Mouse (Mus musculus): ENCODE data around the gene Fam240a.

Gene Fam240a

DNA sequence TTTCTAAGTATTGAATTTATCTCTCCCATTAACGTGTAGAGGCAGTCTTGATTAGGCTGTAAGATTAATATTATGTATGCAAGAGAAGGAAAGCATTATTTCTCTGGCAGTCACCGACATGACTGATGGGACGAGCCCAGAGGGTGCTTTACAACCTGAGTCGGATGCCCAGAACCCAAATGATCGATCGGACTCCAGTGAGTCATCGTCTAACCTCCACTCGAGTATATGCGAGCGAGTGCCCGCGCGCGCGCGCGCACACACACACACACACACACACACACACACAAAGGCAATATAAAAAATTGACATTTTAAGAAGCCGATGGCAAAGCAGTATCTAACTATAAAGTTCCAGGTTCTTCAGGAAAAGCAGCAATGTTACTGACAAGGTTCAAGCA, 28.7 kb upstream of the Fam240a start:
- no peak for DNase-seq (ENCODE audit: low spot score)

- DNase-seq (ENCODE audit: low spot score) = no peak
These were observed 27.6 kb upstream of the Fam240a start for GRCm38 (mm10) chr9:110944265-110944664.

- DNase-seq (ENCODE audit: low spot score) = no peak
These were observed 21.1 kb upstream of the Fam240a start for GRCm38 (mm10) chr9:110937506-110938490.

DNA sequence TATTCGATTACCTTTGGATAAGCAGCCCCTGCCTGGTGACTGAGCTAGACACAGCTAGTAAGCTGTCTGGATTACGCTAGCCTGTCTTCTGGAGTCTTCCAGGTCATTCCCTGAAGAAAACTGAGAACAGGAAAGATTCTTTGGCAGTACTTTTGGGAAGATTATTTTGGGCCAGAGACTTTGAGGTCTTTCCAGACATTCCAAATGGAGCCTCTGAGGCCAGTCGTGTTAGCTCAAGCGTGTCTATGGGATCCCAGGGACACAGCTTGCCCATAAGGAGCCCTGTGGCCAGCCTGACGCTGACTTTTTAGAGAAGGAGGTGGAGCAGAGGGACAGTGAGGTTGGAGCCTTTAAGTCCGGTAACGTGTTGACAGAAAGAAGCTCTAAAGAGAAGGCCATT, 19.3 kb upstream of the Fam240a start:
- DNase-seq (ENCODE audit: low spot score) = no peak

DNA sequence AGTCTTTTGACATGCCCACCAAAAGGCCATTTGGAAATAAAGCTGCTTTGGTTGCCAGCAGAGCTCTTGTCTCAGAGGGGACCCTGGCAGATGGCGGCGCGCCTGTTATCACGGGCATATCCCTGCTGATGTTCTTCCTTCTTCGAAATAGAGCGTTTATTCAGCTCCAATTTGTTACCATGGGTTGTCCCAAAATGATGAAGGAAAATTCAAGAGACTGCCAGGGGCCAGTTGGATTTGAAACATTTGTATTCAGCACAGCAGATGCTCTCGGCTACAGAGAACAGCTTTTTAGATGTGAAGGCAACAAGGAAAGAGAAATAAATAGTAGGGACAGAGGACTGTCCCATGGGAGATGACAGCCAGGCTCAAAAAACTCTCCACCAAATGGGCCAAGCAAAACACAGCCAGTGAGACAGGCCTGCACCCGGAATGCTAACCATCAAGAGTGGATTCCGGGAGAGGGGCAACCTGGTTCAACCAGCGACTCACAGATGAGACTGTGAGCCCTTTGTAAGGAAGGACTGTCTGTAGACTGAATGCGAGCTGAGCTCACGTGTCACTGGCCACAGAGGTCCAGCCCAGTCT, 17.3 kb upstream of the Fam240a start:
- no peak for DNase-seq (ENCODE audit: low spot score)

GRCm38 (mm10) chr9:110931573-110931972, 14.9 kb upstream of the Fam240a start:
- no peak for DNase-seq (ENCODE audit: low spot score)

DNA sequence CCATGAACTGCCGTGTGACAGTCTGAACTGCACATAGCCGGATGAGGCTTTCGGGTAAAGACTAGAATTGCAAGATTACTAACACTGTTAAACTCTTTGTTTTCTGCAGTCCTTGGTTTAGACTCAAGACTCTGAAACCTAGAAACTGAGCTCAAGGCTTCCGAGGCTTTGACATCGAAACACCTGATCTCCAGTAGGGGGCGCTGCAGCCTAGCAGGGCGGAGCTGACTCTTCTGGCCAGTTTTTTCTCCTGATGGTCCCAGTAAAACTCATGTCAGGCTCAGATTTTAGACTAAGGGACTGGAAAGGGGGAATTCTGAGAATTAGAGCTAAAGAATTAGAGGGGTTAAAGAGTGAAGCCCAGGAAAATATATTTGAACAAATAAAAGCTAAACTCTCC, 6.1 kb upstream of the Fam240a start:
- peak; percentile 33 for DNase-seq (ENCODE audit: low spot score)

DNA sequence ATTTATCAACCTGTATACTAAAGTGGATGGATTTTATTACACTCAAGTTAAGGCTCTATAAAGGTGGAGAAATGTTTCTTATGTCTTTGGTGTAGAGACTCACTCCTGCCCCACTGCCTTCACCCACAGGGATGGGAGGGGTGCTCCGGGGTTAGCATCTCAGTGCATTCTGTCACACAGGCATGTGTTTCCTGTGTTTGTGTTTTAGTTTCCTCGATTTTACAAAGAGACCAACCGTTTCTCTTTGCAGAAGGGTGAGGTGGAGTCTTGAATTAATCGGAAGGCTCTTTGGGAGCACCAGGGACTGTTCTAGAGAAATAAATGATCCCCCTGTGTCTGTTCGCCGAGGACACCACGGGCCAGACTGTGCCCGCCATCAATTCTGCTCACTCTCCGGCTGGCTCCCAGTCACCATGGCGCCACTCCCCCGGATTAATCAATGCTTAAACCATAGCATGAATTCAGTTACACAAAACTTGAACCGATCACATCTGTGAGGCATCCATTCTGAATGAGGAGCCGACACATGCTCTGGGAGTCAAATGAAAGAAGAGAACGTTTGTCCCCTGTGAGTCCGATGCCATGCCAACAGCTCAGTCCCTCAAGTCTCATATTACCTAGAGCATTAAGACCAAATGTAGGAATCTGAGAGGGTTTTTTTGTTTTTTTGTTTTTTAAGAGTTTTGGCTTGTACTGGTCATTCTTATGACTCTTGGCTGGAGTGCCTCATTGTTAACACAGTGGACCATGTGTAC, 4.2 kb upstream of the Fam240a start:
- no peak for DNase-seq (ENCODE audit: low spot score)

DNA sequence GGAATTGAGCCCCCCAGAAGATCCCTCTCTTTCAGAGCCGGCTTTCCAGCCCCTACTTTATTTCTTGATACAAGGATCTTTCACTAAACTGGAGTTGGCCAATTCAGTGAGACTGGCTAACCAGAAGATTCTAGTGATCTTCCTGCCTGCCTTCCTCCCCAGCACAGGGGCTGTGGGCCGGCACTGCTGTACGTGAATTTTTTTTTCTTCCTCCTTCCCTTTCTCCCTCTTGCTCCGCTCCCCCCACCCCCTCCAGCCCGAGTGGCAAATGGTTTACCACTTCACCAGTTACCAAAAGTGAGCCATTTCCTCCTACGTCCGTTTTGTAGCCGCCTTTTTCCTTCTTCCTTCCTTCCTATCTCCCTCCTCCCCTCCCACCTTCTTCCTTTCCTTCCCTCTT, 1.2 kb downstream of the Fam240a start:
- no peak for DNase-seq (ENCODE audit: low spot score)

- no peak for DNase-seq (ENCODE audit: low spot score)
These were observed 1.9 kb downstream of the Fam240a start for GRCm38 (mm10) chr9:110914631-110915236.

GRCm38 (mm10) chr9:110909371-110909967, 7.2 kb downstream of the Fam240a start:
- DNase-seq (ENCODE audit: low spot score) = no peak

GRCm38 (mm10) chr9:110908631-110909016, 8.0 kb downstream of the Fam240a start:
- DNase-seq (ENCODE audit: low spot score) = no peak

- no peak for DNase-seq (ENCODE audit: low spot score)
These were observed 8.6 kb downstream of the Fam240a start for GRCm38 (mm10) chr9:110907838-110908630.

GRCm38 (mm10) chr9:110907201-110907837, 9.3 kb downstream of the Fam240a start:
- DNase-seq (ENCODE audit: low spot score) = no peak

- DNase-seq (ENCODE audit: low spot score) = no peak
These were observed 14.4 kb downstream of the Fam240a start for GRCm38 (mm10) chr9:110902271-110902670.

DNA sequence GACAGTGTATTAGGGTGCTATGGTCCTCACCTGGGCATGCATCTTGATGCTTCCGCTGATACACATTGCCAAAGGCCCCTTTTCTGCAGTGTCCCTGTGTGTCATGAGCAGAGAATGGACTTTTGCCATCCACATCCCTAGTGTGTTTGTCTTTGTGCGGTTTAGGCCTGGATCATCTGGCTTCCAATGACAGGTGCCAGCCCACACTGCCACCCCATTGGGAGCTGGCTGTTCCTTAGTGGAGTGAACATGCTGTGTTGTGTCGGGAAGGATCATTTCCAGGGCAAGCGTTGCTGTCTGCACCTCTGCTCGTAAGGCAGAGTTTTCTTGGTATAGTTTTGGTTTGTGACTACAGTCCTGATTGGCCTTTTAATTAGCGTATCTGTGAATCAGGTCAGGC, 15.5 kb downstream of the Fam240a start:
- DNase-seq (ENCODE audit: low spot score) = no peak

- no peak for DNase-seq (ENCODE audit: low spot score)
These were observed 17.1 kb downstream of the Fam240a start for GRCm38 (mm10) chr9:110899451-110900008.

- DNase-seq (ENCODE audit: low spot score) = no peak
These were observed 20.1 kb downstream of the Fam240a start for GRCm38 (mm10) chr9:110896595-110896994.

GRCm38 (mm10) chr9:110895994-110896393, 20.7 kb downstream of the Fam240a start:
- no peak for DNase-seq (ENCODE audit: low spot score)

GRCm38 (mm10) chr9:110895507-110895906, 21.2 kb downstream of the Fam240a start:
- no peak for DNase-seq (ENCODE audit: low spot score)

All from c-Kit-positive CD71-positive TER-119-positive erythroid progenitor cells, embryonic 14.5 days (primary cell).